10 mouse cellular contexts compared by ENCODE assay signal in the genomic region with DNA sequence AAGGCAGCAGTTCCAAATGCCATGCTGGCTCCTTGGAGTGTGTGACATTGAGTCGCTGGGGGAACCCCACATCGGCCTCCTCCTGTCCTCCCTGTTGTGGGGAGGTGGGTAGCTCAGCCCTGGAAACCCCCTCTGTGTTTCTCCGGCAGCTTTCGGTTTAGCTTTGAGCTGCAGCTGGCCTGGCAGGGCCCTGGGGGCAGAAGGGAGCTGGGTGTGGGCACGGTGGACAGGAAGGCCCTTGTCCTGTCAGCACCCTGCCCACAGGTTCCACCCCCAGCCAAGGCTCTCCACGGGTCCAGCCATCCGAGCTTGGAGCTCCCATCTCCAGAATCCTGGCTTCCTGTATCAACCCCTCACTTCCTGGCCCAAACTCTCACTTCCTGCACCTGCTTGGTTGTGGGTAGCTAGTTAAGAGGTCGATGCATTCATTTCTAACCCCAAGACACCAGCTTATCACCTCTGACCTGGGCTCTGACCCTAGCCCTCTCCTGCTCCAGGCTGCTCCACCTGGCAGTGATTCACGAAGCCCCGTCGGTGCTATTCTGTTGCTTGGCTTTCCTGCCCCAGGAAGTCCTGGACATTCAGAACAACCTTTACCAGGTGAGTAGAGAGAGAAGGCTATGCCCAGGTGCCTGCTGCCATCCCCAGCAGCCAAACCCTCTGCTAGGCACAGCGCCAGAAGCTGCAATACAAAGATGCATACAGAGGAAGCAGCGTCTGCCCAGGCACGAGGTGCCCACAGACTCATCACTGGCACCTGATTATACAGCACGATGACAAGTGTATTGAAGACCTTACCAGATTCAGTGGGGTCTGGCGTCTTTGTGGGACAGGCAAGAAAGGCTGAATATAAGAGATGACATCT. TPM values are rescaled to one million over a fixed set of nuclear protein-coding genes. Genes with fewer than 3 reads are reported as not detected.
DNase-seq lines count a peak whose midpoint lies in the region; ATAC-seq and TF ChIP-seq lines count a peak whose summit lies in the region.
"Had no signal": no experiment of that assay in that cellular context is flagged by ENCODE, and none has a peak within 500 bp of the region (broad histone marks: within the 10 kb centered on the region; RNA-seq: fewer than 3 reads in every experiment).

No protein-coding gene starts in this region.

- DNase-seq in heart, adult 8-10 months (ENCODE audit: low spot score), result no peak
- DNase-seq in B cell, adult 2 months, result peak; percentile 67 to 69
- no peak for DNase-seq in G1E (ENCODE audit: low spot score)
- peak; percentile 31 for DNase-seq in liver, postnatal 0 days
- no peak for DNase-seq in c-Kit-positive CD71-positive TER-119-positive erythroid progenitor cells, embryonic 14.5 days (ENCODE audit: low spot score)
- DNase-seq in ovary, postnatal 36 days (ENCODE audit: low spot score), result no peak
- no peak for DNase-seq in adrenal gland, postnatal 4 days (ENCODE audit: low spot score in 2 of 2)

- peaks cover 7% of the 10 kb centered on the region for H3K4me1 ChIP-seq in heart, embryonic 16.5 days (ENCODE audit: control insufficient read depth, insufficient read depth, low read length)
- peaks cover 51% of the 10 kb centered on the region for H3K4me1 ChIP-seq in G1E (ENCODE audit: insufficient read depth, low read depth, low read length)
- peaks cover 16% of the 10 kb centered on the region for H3K4me1 ChIP-seq in liver, postnatal 0 days (ENCODE audit: insufficient read depth)

- H3K4me2 ChIP-seq in heart, embryonic 16.5 days (ENCODE audit: low read depth, low read length), result peak overlapping the region; percentile 69
- H3K4me2 ChIP-seq in liver, postnatal 0 days (ENCODE audit: low read depth, low read length), result peak overlapping the region; percentile 93

- ATAC-seq in heart, embryonic 16.5 days (replicated peaks; ENCODE audit: extremely low read depth, insufficient read depth, low FRiP score), result no peak
- ATAC-seq in G1E (ENCODE audit: extremely low read depth, insufficient number of reproducible peaks, low FRiP score, poor library complexity, severe bottlenecking), result no peak
- ATAC-seq in liver, postnatal 0 days, result no peak

- TF ChIP-seq CTCF in G1E (IDR thresholded peaks at IDR 0.05; ENCODE audit: low read depth, low read length), result no peak
- TF ChIP-seq CTCF in liver, postnatal 0 days (IDR thresholded peaks at IDR 0.05; ENCODE audit: low read depth), result no peak

- H3K9ac ChIP-seq in heart, embryonic 16.5 days (ENCODE audit: low read length), result peak overlapping the region; percentile 1; the same call in 1 of the 2 replicates
- no peak overlapping the region; the same call in 1 of the 2 replicates for H3K9ac ChIP-seq in liver, postnatal 0 days (replicated peaks)
- H3K9ac ChIP-seq: hindbrain, embryonic 15.5 days; stomach, embryonic 15.5 days had no signal

- H3K4me3 ChIP-seq in heart, embryonic 16.5 days (ENCODE audit: low read length), result peak overlapping the region; percentile 58
- H3K4me3 ChIP-seq in G1E (ENCODE audit: low read depth, low read length), result peak overlapping the region; percentile 6; the same call in 1 of the 2 replicates
- 0 out of 2 replicates have a peak overlapping the region, but pooled peaks have one; percentile 63 for H3K4me3 ChIP-seq in liver, postnatal 0 days (ENCODE audit: low read depth, low read length)
- H3K4me3 ChIP-seq: hindbrain, embryonic 15.5 days; stomach, embryonic 15.5 days had no signal

- 53% methylated on average over 16 of the region's 16 CpGs for WGBS in heart, embryonic 16.5 days
- WGBS in liver, postnatal 0 days (ENCODE audit: insufficient replicate concordance), result 51% methylated on average over 16 of the region's 16 CpGs

- peaks cover 6% of the 10 kb centered on the region for H3K27me3 ChIP-seq in heart, embryonic 16.5 days (ENCODE audit: control insufficient read depth, insufficient read depth, low read length)
- H3K27me3 ChIP-seq in G1E (ENCODE audit: insufficient read depth, low read length), result peaks cover 3% of the 10 kb centered on the region; the same call in 1 of the 2 replicates
- peaks cover 3% of the 10 kb centered on the region; the same call in 1 of the 2 replicates for H3K27me3 ChIP-seq in liver, postnatal 0 days (ENCODE audit: insufficient read depth, low read length)

- TF ChIP-seq EP300 in liver, postnatal 0 days (IDR thresholded peaks at IDR 0.05; ENCODE audit: low read depth), result no peak

- H3K36me3 ChIP-seq in heart, embryonic 16.5 days (ENCODE audit: control insufficient read depth, insufficient read depth), result no peaks in the 10 kb centered on the region
- H3K36me3 ChIP-seq in G1E (replicated peaks), result peaks cover 52% of the 10 kb centered on the region
- peaks cover 9% of the 10 kb centered on the region for H3K36me3 ChIP-seq in liver, postnatal 0 days (replicated peaks; ENCODE audit: insufficient read depth, low read length)
- H3K36me3 ChIP-seq: hindbrain, embryonic 15.5 days; stomach, embryonic 15.5 days had no signal

- no peak overlapping the region for H3K27ac ChIP-seq in heart, embryonic 16.5 days (ENCODE audit: low read length)
- peak overlapping the region; percentile 20 for H3K27ac ChIP-seq in liver, postnatal 0 days (ENCODE audit: low read depth)
- H3K27ac ChIP-seq: hindbrain, embryonic 15.5 days; stomach, embryonic 15.5 days had no signal

- no peaks in the 10 kb centered on the region for H3K9me3 ChIP-seq in heart, embryonic 16.5 days (replicated peaks; ENCODE audit: control insufficient read depth, low read length)
- no peaks in the 10 kb centered on the region for H3K9me3 ChIP-seq in G1E (replicated peaks)
- H3K9me3 ChIP-seq in liver, postnatal 0 days (ENCODE audit: low read length), result no peaks in the 10 kb centered on the region
- H3K9me3 ChIP-seq: hindbrain, embryonic 15.5 days; stomach, embryonic 15.5 days had no signal

RNA-seq across cellular contexts. Expression of a gene that starts 2.7 kb away (rescaled TPM):
- polyA plus RNA-seq in heart, embryonic 16.5 days (2015; fragmentation: Nextera tagmentation; extraction: Ambion mirVana), result 5.3 and 10.9 TPM in 2 replicates
- 1 to 10 TPM in 3 of 4 experiments, under 1 TPM in 1; 0.65 to 1.5 (median 1.3) TPM for total RNA-seq in heart, adult 8-10 months (2022)
- total RNA-seq in G1E (2014; fragmentation: Nextera tagmentation) (5.1 and 5.9 TPM in 2 replicates), G1E (2017) (11.0 and 11.1 TPM in 2 replicates)
- polyA plus RNA-seq in G1E (2012), result 8.6 and 9.2 TPM in 2 replicates
- 2.8 and 3.0 TPM in 2 replicates for polyA plus RNA-seq in liver, postnatal 0 days (2015; fragmentation: Nextera tagmentation; extraction: Ambion mirVana)
- total RNA-seq in adrenal gland, postnatal 4 days (2021), result 1 to 10 TPM; 3.0 to 4.5 TPM

RNA-seq across cellular contexts. Expression of a gene that starts 5.4 kb away (rescaled TPM):
- polyA plus RNA-seq in heart, embryonic 16.5 days (2015; fragmentation: Nextera tagmentation; extraction: Ambion mirVana), result 89.4 and 89.9 TPM in 2 replicates
- total RNA-seq in heart, adult 8-10 months (2022), result 10 to 100 TPM; 23.1 to 27.9 (median 25.3) TPM
- total RNA-seq in G1E (2014; fragmentation: Nextera tagmentation) (46.5 and 60.9 TPM in 2 replicates), G1E (2017) (65.9 and 77.1 TPM in 2 replicates)
- 24.6 and 24.9 TPM in 2 replicates for polyA plus RNA-seq in G1E (2012)
- polyA plus RNA-seq in liver, postnatal 0 days (2015; fragmentation: Nextera tagmentation; extraction: Ambion mirVana), result 47.7 and 47.9 TPM in 2 replicates
- total RNA-seq in adrenal gland, postnatal 4 days (2021), result 10 to 100 TPM; 69.2 to 71.8 TPM

RNA-seq across cellular contexts. Expression of a gene that starts 8.8 kb away (rescaled TPM):
- polyA plus RNA-seq in heart, embryonic 16.5 days (2015; fragmentation: Nextera tagmentation; extraction: Ambion mirVana), result 1.2 and 1.9 TPM in 2 replicates
- total RNA-seq in heart, adult 8-10 months (2022), result under 1 TPM in 1 of 4 experiments, not detected in 3; 0.09 TPM
- total RNA-seq in G1E (2014; fragmentation: Nextera tagmentation), result not detected in 2 replicates
- under 0.01 TPM in 1 of 2 replicates, not detected in the other for total RNA-seq in G1E (2017)
- polyA plus RNA-seq in G1E (2012), result not detected in 2 replicates
- 0.13 and 0.19 TPM in 2 replicates for polyA plus RNA-seq in liver, postnatal 0 days (2015; fragmentation: Nextera tagmentation; extraction: Ambion mirVana)
- 1 to 10 TPM; 1.7 to 3.7 TPM for total RNA-seq in adrenal gland, postnatal 4 days (2021)

RNA-seq across cellular contexts. Expression of a gene that starts 14.8 kb away (rescaled TPM):
- 1,191 and 1,235 TPM in 2 replicates for polyA plus RNA-seq in heart, embryonic 16.5 days (2015; fragmentation: Nextera tagmentation; extraction: Ambion mirVana)
- total RNA-seq in heart, adult 8-10 months (2022), result 1,000 to 10,000 TPM; 1,121 to 1,613 (median 1,357) TPM
- total RNA-seq in G1E (2014; fragmentation: Nextera tagmentation), result 1,427 and 1,464 TPM in 2 replicates
- total RNA-seq in G1E (2017), result 1,152 and 1,547 TPM in 2 replicates
- polyA plus RNA-seq in G1E (2012), result 681 and 1,104 TPM in 2 replicates
- polyA plus RNA-seq in liver, postnatal 0 days (2015; fragmentation: Nextera tagmentation; extraction: Ambion mirVana), result 419 and 445 TPM in 2 replicates
- 1,000 to 10,000 TPM; 1,575 to 1,663 TPM for total RNA-seq in adrenal gland, postnatal 4 days (2021)

RNA-seq across cellular contexts. Expression of a gene that starts 35.0 kb away (rescaled TPM):
- polyA plus RNA-seq in heart, embryonic 16.5 days (2015; fragmentation: Nextera tagmentation; extraction: Ambion mirVana), result 0.49 and 0.63 TPM in 2 replicates
- total RNA-seq in heart, adult 8-10 months (2022), result not detected
- total RNA-seq in G1E (2014; fragmentation: Nextera tagmentation) (not detected in 2 replicates), G1E (2017) (0.12 TPM in 1 of 2 replicates, not detected in the other)
- polyA plus RNA-seq in G1E (2012), result not detected in 2 replicates
- polyA plus RNA-seq in liver, postnatal 0 days (2015; fragmentation: Nextera tagmentation; extraction: Ambion mirVana), result not detected in 2 replicates
- not detected for total RNA-seq in adrenal gland, postnatal 4 days (2021)

Comparison
In these comparisons a context has a peak if more than half of its experiments do, and no peak if none do; other contexts are left out.
1. H3K4me3 ChIP-seq: peak in every context shown above with its lines; median percentile 63 in liver, postnatal 0 days; 58 in heart, embryonic 16.5 days; 6 in G1E.
2. DNase-seq: peak in B cell, adult 2 months (2 of 2) and liver, postnatal 0 days (single experiment); none in heart, adult 8-10 months (single experiment), G1E (single experiment), c-Kit-positive CD71-positive TER-119-positive erythroid progenitor cells, embryonic 14.5 days (single experiment), ovary, postnatal 36 days (single experiment) and adrenal gland, postnatal 4 days (0 of 2).